Mouse (Mus musculus) bone marrow, adult 2 months (tissue): ENCODE data around the gene Etv6. TPM values are rescaled to one million over a fixed set of nuclear protein-coding genes. Genes with fewer than 3 reads are reported as not detected.

ENCODE experiments used
- H3K27ac ChIP-seq: fragments of 200-500 bp; 2 replicates; pipeline ENCODE4 v1.5.1; 2012; ENCODE audit warnings: low read depth, mild to moderate bottlenecking, control low read depth, inconsistent platforms, low read length; ENCODE audit not compliant: control insufficient read depth, poor library complexity, insufficient read depth
- H3K4me1 ChIP-seq: fragments of 200-500 bp; 2 replicates; pipeline ENCODE4 v1.6.1; 2011; ENCODE audit warnings: low read length; ENCODE audit not compliant: control insufficient read depth, insufficient read depth
- H3K4me3 ChIP-seq: fragments of 200-500 bp; replicated peaks from 2 replicates; pipeline ENCODE3; 2011; ENCODE audit warnings: mild to moderate bottlenecking, low read depth, low read length, control low read depth; ENCODE audit not compliant: control insufficient read depth
- CTCF ChIP-seq: fragments of 200-500 bp; IDR thresholded peaks from 2 replicates; pipeline ENCODE4 v1.5.1; 2011; ENCODE audit warnings: low read length, control low read depth; ENCODE audit not compliant: control insufficient read depth, insufficient read depth
- POLR2A ChIP-seq: fragments of 200-500 bp; IDR thresholded peaks from 2 replicates; pipeline ENCODE4 v1.6.1; 2011; ENCODE audit warnings: low read depth, mild to moderate bottlenecking, control low read depth, low read length, borderline replicate concordance; ENCODE audit not compliant: control insufficient read depth
- WGBS: fragments of 180-500 bp; shearing (Covaris S2); methylation state at CpG from one replicate; pipeline ENCODE4 v1.1.7; 2018; 5-methylcytosine and 5-hydroxymethylcytosine counted together
- polyA plus RNA-seq: library from polyadenylated mRNA; stranded (reverse); fragments of >200 nt; gene quantifications from 2 replicates; pipeline ENCODE4 v1.2.4, GENCODE M21; 2011; ENCODE audit warnings: low replicate concordance; ENCODE audit not compliant: missing spikeins, insufficient read depth, insufficient read length

The Etv6 gene
- polyA plus RNA-seq, 1 experiment, result 10.9 TPM

- WGBS, result 66% methylated on average over 8 of the region's 8 CpGs
- Histone ChIP-seq H3K4me1 (no peaks in the 10 kb centered on the region), H3K27ac (no peak overlapping the region), H3K4me3 (no peak overlapping the region)
- TF ChIP-seq CTCF (no peak), POLR2A (no peak)
Observed at GRCm38 (mm10) chr6:134251364-134251763, 215.9 kb downstream of the Etv6 start.

- no peaks in the 10 kb centered on the region for H3K4me1 ChIP-seq
- no peak overlapping the region for H3K4me3 ChIP-seq
Observed at GRCm38 (mm10) chr6:134252081-134252755, 216.7 kb downstream of the Etv6 start.

GRCm38 (mm10) chr6:134256369-134256768 is 220.9 kb downstream of the Etv6 start:
- Histone ChIP-seq H3K4me3 (no peak overlapping the region), H3K4me1 (no peaks in the 10 kb centered on the region), H3K27ac (no peak overlapping the region)
- WGBS, result 80% methylated on average over 3 of the region's 3 CpGs
- TF ChIP-seq CTCF (no peak), POLR2A (no peak)

More at GRCm38 (mm10) chr6:134252081-134252755, 216.7 kb downstream of the Etv6 start:
- no peak overlapping the region for H3K27ac ChIP-seq
- no peak for TF ChIP-seq POLR2A
- WGBS, result 80% methylated on average over 8 of the region's 8 CpGs

GRCm38 (mm10) chr6:134259913-134260312 is 224.4 kb downstream of the Etv6 start:
- Histone ChIP-seq H3K27ac (no peak overlapping the region), H3K4me3 (no peak overlapping the region), H3K4me1 (no peaks in the 10 kb centered on the region)
- WGBS, result 85% methylated on average over 8 of the region's 8 CpGs
- TF ChIP-seq CTCF (no peak), POLR2A (no peak)

GRCm38 (mm10) chr6:134261904-134262303 is 226.4 kb downstream of the Etv6 start:
- TF ChIP-seq POLR2A, result no peak
- no peak for TF ChIP-seq CTCF
- H3K4me3 ChIP-seq, result no peak overlapping the region
- no peak overlapping the region for H3K27ac ChIP-seq
- no peaks in the 10 kb centered on the region for H3K4me1 ChIP-seq
- 65% methylated on average over 3 of the region's 3 CpGs for WGBS

- Histone ChIP-seq H3K4me3 (no peak overlapping the region), H3K27ac (no peak overlapping the region), H3K4me1 (no peaks in the 10 kb centered on the region)
- TF ChIP-seq CTCF (no peak), POLR2A (no peak)
- 78% methylated on average over 4 of the region's 4 CpGs for WGBS
Observed at GRCm38 (mm10) chr6:134262383-134262782, 226.9 kb downstream of the Etv6 start.

- H3K27ac ChIP-seq, result no peak overlapping the region
Observed at GRCm38 (mm10) chr6:134262911-134263607, 227.6 kb downstream of the Etv6 start.

GRCm38 (mm10) chr6:134273884-134274283 is 238.4 kb downstream of the Etv6 start:
- H3K27ac ChIP-seq, result no peak overlapping the region
- TF ChIP-seq CTCF (no peak), POLR2A (no peak)
- WGBS, result 65% methylated on average over 2 of the region's 2 CpGs

More at GRCm38 (mm10) chr6:134262911-134263607, 227.6 kb downstream of the Etv6 start:
- Histone ChIP-seq H3K4me3 (no peak overlapping the region), H3K4me1 (no peaks in the 10 kb centered on the region)
- no peak for TF ChIP-seq POLR2A
- no peak for TF ChIP-seq CTCF
- WGBS, result 79% methylated on average over 6 of the region's 6 CpGs

More at GRCm38 (mm10) chr6:134273884-134274283, 238.4 kb downstream of the Etv6 start:
- Histone ChIP-seq H3K4me1 (no peaks in the 10 kb centered on the region; the same call in 1 of the 2 replicates), H3K4me3 (no peak overlapping the region)
